Mouse (Mus musculus) cerebellum, postnatal 4 days (tissue): ENCODE results near the gene Ccdc33.

Experiments used
- DNase-seq, 2 experiments: peaks; one replicate each; pipeline ENCODE4 v3.0.0; 2022; ENCODE audit warnings: low spot score in 2 of 2, mixed read lengths in 1 of 2

The Ccdc33 gene

DNA sequence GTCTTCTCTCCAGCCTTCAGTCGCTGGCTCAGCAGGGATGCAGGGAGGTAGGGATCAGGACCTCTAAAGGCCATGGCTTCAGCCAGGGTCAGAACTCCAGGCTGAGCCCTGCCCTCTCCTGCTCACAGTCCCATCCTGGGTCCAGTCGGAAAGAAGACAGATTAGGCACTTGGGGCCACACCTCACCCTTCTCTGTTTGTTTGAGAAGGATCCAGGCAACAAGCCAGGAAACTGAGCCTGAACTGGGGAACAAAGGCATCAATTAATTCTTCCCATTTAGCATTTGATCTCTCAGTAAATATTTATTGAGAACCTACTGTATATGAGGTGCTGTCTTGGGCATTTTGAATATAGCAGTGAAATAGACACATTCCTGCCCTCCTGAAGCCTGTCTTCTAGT is at the start of gene Ccdc33:
Gene Ccdc33, minus strand, starts transcription at position 153 of the 400 bp plus-strand sequence.
- no peak for DNase-seq

DNA sequence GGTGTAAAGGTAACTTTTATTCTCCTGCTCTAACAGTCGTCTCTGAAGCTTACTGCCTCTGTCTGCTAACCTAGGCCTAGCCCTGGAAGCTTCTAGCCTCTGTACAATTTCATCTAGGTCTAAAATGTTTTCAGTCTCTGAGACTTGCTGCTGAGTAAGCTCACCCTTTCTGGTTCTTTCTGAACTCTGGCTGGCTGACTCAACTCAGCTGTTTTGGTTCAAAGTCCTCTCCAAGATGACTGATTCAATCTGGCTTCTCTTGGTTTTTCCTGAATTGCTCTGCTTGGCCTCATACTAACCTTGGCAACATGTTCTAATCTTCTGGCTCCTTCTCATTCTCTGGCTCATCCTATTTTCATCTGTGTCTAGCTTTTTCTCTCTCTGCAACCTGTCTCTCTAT is 47.2 kb upstream of the Ccdc33 start:
- DNase-seq = no peak

DNA sequence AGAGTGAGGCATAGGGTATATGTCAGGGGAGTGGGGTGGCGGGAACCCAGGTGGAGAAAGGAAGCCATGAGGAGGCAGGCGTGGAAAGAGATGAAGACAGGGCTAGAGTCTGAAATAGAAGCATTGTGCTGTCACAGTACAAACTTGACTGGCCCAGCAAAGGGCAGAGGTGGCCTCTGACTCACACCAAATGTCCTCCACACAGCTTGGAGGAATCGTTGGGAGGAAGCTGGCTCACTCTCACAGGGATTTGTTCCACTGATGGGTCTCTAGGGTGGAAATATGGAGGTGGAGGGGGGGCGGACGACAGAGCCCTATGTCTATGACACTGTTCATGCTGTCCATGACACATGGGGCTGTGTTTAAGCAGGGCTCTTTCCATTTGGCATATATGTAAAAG is 44.5 kb upstream of the Ccdc33 start:
- DNase-seq = no peak

DNA sequence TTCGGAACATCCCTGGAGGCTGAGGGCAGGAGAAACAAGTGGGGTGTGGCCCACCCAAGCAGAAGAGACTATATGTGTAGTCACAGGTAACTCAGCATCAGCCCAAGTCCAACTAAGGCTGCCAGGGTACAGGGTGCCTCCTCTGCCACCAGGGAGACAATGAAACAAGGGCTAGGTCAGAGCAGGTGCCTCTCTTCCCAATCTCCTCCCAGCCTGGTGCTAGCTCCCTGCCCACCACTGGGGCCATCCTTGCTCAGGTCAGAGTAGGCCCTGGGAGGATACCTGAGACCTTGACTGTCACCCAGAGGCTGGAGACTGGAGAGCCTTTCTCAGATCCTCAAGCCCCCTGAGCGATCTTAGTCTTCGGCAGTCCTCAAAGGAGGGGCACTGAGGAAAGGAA is 43.5 kb upstream of the Ccdc33 start:
- DNase-seq = no peak

DNA sequence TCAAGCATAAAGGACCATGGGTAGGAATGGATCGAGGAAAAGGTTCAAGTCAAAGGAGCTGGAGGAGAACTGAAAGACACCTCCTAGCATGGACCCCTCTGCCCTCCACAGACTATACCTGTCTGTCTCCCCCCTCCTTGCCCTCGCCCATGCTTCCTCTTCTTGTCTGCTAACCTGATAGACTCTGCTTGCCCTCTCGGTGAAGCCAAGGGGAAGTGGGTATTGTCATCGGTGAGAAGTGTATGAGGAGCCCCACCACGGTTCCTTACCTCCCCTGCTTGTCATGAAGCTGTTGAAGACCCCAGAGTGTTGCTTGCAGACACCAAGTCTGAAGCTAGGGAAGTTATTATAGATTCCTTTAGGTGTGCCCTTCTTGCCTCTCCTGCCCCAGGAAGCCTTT is 41.7 kb upstream of the Ccdc33 start:
- DNase-seq = no peak

DNA sequence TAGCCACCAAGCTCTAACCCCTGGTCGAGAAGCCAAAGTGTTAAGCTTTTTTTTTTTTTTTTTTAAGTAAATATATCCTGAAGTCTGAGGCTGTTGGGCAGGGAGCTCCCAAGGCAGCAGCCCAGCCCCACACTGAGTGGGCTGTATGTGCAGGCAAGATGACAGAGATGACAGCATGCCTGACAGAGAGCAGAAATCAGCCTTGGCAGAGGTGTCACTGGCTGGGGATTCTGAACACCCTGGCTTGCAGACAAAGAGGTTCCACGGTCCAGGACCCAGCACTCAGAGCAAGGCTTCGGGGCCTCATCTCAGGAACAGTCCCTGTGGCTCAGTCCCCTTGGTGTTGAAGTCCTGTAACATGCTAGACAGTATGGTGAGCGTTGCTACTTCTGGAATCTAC is 41.2 kb upstream of the Ccdc33 start:
- no peak for DNase-seq

DNA sequence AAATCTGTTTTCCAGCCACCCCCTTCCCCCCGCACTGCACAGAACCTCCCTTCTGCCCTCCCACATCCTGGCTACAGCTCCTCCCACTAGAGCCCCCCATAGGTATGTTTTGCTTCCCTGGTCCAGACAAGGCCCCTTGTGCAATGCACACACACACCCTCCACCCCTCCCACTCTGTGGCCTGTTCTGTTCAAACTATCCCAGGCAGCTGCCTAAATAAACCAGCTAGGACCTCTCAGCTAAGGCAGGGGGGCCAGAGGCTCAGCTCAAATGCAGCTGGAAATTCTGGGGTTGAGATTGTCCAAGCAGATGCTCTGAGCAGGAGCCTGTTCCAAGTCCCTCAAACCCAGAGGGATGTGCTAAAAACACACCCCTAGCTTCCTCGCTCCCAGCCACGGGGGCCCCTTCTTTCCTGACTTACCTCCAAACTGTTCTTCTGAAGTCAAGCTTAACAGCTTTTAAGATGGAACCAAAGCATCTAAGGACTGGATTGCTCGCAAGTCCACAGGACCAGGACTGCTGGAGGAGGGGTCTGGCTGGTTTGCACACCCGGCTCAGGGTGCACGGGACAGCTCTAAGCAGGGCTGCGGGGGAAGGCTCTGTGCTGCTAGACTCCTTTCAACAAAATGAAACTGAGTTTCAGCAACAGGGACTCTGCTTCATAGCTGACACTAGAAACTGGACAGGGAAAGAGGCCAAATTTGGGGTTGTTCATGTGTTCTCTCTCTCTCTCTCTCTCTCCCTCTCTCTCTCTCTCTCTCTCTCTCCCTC is 40.1 kb upstream of the Ccdc33 start:
- DNase-seq = no peak

DNA sequence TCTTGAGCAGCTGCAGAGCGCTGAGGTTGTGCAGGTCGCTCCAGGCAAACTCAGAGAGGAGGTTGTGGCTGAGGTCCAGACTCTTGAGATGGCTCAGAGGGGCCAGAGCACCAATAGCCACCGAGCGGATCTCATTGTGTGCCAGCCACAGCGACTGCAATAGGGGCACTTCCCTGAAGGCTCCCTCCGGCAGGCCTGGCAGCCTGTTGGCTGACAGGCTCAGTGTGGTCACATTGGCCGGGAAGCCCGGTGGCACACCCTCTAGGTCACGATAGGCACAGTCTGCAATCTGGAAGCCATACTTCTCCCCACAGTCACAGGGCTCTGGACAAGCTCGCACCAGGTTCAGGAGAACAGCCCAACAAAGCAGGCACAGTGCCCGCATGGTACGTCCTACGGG is 39.2 kb upstream of the Ccdc33 start:
- no peak for DNase-seq

DNA sequence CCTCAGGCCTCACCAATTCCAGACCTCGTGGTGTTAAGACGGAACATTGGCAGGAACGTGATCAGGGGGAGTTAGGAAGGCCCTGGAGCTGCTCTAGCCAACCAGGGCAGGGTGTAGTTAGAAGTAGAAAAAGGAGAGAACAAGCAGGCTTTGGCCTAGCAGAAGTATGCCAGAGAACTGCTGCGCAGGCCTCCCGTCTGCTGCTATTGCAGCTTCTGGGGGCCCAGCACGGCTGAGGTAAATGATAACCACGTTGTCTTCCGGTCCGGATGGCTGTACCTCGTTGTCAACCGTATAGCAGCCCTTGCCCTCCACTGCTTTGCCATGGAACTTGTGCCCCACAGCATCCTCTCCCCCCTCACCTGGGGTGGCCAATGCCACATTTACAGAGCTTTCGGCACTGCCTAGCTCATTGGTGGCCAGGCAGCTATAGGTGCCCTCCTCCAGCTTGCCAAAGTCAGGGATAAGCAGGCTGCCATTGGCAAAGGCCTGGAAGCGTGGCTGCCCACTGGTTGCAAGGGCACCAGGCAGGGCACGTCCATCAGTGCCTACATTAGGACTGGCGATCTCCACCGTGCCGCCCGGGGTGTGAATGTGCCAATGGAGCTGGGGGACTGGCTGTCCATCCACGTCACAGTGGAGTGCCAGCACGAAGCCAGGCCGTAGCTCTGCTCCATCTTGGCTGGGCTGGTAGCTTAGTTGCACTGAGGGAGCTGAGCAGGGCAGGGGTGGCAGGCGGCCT is 38.4 kb upstream of the Ccdc33 start:
- DNase-seq = no peak

DNA sequence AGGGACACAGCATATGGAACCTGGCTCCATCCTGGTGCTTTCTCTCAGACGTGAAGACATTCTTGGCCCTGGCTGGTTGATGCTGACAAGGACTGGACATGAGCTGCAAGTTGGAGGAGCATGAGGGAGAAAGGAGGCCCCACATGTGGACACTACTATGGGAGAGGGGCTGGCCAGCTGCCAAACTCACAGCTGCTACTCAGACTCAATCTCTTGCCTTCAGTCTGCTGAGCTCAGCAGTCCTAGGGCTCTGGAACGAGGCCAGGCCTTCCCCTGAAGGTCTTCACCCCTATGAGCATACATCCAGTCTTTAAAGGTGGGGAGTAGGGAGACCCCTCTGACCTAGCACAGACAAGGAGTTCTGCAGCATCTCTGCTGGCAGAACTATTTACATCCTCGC is 36.7 kb upstream of the Ccdc33 start:
- DNase-seq = peak; percentile 45 to 83

DNA sequence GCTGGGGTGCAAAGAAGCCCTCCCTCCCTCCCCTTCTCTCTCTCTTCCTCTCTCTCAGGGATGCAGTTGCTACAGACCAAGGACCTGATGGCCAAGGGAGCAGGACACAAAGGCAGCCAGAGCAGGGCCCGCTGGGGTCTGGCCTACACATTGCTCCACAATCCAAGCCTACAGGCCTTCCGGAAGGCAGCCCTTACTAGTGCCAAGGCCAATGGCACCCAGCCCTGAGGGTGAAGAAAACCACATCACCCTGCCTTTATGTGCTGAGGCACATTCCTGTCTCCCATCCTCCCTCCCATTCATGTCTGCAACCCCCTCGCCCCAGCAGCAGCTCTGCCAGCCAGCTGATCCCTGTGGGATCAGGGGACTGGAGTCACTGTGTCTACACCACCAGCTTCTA is 34.5 kb upstream of the Ccdc33 start:
- no peak for DNase-seq

DNA sequence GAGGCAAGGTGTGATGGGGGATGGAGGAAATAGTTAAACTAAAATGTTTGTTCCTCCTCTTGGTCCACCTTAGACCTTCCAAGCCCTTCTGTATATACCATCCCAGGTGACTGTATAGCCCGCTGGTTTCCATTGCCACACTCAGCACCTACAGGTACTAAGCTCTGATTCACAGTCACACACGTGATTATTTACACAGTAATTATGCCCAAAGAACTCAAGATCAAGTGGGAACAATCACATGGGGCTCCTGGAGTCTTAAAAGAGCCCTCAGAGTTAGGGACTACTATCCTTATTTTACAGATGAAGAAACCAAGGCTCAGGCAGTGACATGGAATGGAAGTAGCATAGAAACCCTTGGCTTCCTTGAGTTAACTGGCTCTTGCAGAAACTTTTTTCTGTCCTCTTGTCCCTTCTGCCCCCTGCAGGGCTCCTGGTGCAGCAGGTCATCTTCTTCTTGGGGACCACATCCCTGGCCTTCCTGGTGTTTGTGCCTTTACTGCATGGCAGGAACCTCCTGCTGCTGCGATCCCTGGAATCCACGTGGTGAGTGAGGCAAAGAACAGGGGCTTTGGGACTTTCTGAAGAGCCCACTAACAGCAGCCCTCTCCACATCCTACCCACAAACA is 32.2 kb upstream of the Ccdc33 start:
- DNase-seq = no peak

DNA sequence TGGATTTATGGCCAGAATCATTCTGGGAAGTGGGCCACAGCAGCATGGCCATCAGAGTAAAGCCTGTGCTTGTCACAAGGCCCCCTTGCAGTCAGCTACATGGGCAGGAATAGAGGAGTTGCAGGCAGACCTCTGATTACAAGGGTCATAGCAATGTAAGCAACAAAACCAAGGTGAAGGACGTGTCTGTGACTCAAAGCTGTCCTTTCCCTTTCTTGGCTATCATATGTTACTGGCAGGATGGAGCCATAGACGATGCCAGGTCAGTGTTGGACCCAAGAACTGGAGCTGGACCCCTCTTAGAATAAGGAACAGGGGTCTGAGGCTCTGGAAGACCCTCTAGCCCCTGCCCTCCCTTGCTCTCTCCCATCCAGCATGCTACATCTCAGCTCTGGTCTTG is 30.2 kb upstream of the Ccdc33 start:
- no peak for DNase-seq

DNA sequence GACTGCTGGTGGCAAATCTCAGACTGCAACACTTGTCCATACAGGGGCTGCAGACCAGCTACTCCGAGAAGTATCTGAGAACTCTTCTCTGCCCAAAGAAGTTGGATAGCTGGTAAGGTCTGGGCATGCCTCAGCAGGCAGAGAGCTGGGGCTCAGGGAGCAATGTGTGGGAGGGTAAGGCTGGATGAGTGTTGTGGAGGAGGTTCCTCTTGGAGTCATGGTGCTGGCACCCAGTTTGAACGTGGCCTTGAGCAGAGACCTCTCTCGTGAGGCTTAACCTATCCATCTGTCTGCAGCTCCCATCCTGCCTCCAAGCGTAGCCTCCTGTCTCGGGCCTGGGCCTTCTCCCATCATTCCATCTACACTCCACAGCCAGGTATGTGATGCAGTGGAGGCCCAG is 26.8 kb upstream of the Ccdc33 start:
- DNase-seq = no peak

DNA sequence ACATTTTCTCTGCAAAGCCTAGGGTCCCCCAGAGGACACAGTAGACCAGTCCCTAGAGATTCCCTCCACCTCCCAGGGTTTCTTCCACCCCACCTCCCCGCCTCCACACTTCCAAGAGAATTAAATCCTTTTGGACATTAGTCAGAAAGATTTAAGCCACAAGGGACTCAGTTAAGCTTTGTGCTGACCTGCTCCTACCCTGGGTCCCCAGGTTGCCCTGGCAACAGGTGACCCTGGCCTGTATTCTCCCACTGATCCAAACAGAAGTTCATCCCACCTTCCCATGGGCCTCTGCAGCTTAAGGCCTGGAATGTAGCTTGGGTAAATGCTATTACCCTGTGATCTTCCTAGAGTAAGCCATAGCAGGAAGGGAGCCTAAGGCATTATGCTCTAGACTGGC is 26.0 kb upstream of the Ccdc33 start:
- DNase-seq = no peak

DNA sequence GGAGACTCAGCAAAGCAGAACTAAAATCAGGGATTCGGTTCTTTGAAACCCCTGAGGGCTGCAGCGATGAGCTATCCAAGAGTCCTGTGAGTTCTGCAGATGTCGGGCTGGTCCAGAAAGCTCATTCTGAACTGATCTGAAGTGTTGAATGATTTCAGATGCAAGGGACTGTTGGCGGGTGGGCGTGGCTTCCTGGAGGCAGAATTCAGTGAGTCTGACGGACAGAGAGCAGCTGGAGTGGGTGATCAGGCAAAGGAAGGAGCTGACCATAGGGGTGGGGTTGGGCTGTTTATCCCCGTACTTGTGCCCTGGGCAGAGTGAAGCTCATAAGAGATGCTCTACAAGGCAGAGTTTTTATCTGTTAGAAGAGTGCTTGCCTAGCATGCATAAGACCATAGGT is 24.8 kb upstream of the Ccdc33 start:
- no peak for DNase-seq

DNA sequence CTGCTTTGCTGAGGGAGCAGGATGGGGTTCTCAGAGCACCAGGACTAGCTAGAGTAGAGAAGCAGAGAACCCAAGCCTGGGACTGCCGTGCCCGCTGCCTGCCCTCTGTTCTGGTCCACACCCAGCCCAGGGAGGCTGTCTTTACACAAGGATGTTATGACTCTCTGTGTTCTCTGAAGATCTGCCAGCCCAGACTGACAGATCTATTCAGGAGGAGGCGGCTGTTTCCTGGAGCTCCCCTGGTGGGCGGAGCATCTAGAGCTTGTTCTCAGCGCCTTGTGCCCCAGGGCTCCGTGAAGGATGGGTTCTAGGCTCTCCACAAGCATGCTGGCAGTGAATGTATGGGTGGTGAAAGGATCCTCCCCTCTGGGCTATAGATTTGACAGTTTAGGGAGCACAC is 21.3 kb upstream of the Ccdc33 start:
- DNase-seq = no peak

DNA sequence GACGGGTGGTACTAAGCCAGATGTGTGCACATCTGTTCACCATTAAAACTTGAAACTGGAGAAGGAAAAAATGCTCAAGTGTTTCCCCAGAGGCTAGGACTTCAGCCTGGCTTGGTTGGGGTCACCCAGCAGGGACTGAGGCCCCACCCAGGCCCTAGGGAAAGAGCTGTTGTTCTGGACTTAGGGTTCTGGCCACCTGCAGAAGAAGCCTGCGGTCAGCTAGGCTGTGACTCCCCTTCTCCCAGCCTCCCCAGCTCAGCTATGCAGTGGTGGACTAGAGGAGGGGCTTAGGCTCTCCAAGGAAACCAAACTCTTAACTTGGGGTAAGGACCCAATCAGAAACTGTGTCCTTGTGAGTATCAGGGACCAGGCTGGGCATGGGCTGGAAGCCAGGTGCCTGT is 17.3 kb upstream of the Ccdc33 start:
- no peak for DNase-seq

DNA sequence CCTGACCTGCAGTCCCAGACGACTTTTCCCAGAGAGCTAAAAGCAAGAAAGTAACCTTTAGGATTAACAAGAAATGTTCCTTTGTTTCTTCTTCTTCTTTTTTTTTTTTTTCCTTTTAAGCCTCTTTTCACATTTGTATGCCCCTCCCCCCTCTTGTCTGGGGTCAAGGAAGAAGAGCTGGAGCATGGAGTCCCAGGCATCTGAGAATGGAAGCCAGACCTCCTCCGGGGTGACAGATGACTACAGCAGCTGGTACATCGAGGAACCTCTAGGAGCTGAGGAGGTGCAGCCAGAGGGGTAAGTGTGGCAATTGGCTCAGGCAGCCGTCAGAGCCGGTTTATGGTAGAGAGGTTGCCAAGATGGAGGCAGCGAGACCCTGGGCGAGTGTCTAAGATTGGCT is 16.3 kb upstream of the Ccdc33 start:
- DNase-seq = peak in 1 of 2 experiments; percentile 73

DNA sequence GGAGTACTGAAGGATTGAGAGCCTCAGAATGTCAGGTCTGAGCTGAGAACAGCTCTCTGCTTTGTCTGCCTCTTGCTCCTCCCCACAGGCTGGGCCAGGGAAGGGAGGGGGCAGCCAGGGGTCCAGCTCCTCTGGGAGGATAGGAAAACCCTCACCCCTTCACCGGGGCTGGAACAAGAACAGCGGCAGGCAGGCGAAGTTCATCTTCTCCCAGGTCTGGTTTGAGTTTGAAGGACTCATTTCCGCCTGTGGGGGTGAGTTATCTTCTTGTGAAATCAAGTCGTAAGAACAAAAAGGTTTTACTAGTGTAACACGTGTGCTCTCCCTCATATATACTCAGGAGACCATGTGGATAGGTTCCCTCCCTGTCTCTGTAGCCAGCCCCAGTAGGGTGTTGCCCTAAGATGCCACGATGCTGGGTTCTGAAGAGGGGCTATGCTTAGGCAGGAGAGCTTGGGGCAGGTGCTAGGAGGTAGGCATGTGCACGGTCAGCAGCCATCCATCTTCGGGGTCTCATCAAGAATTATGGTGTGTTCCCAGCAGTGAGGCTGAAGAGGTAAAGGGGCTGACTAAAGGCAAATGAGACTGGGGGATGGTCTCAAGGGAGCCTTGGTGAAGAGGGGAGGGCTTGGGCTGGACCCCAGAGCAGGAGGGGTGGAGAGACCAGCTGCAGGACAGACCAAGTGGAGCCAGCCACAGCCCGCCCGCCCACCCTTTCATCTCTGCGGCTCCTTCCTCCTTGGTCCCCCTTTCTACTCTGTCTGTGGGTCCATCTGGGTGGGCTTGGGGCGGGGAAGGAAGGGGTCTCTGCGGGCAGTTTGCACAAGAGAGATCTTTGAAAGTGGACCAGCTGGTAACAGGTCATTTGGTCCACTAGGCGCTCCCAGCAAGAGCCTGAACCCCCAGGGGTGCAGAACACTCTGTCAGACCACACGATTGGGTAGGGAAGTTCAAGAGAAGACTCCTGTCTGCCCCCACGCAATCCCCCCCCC is 15.6 kb upstream of the Ccdc33 start:
- peak in 1 of 2 experiments; percentile 36 for DNase-seq

DNA sequence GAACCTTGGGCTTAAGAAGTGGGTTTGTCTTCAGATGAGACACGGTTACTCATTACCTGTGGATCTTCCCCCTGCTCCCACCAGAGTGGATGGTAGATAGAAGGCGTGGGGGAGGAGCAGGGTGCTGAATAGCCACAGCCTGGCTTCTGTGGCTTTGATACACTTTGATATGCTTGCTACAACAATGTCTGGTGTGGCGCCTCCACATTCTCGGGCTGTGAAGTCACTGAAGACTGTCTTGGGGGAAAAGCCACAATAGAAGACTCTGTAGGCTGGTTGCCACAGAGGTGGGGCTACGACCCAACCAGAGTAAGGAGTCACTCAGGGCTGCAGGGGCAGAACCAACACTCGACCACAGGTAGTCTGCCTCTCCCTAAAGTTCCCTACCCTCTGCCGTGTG is 13.1 kb upstream of the Ccdc33 start:
- DNase-seq = no peak

DNA sequence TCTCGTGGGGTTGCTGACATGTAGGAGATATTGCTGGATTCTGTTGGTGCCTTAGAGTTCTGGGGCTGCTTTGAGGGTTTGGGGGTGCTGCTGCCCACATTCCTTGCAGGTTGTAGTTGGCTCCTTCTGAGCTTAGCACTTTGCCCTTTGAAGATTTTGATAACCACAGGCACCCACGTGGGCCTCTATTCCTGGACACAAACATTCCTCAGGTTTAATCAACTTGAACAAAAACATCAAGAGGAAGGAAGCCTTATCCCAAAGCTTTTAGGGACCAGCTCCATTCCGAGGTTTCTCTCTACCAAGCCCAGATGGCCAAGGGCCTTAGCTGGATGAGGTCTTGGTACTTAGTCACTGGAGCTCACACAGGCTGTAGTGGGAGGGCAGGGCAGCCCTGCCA is 12.3 kb upstream of the Ccdc33 start:
- DNase-seq = no peak
